In genomic region chr9:16499621-16500381, GRCm38 (mm10) we compare ENCODE assay signal across 7 mouse cellular contexts. TPM values are rescaled to one million over a fixed set of nuclear protein-coding genes. Genes with fewer than 3 reads are reported as not detected.
DNase-seq lines count a peak whose midpoint lies in the region; ATAC-seq lines count a peak whose summit lies in the region.

No protein-coding gene starts in this region.

- WGBS in limb, embryonic 13.5 days = under 1% methylated on average over 35 of the region's 35 CpGs
- under 1% methylated on average over 35 of the region's 35 CpGs for WGBS in midbrain, embryonic 15.5 days

- H3K4me1 ChIP-seq in brown adipose tissue, adult 24 weeks (ENCODE audit: control insufficient read depth, insufficient read depth, insufficient read length, low read length) = no peaks in the 10 kb centered on the region; the same call in 1 of the 2 replicates
- peaks cover 27% of the 10 kb centered on the region for H3K4me1 ChIP-seq in limb, embryonic 13.5 days
- H3K4me1 ChIP-seq in midbrain, embryonic 15.5 days = peaks cover 21% of the 10 kb centered on the region

- peak; percentile 65 for DNase-seq in adrenal gland, adult 2 months
- peak; percentile 69 for DNase-seq in forelimb bud, embryonic 11.5 days (ENCODE audit: low read depth, low spot score)
- peak; percentile 37 for DNase-seq in hindlimb bud, embryonic 11.5 days (ENCODE audit: extremely low spot score, low read depth, low spot score)
- DNase-seq in yolk sac, embryonic 10.5 days (ENCODE audit: low spot score) = peak; percentile 26

- ATAC-seq in limb, embryonic 13.5 days (ENCODE audit: low FRiP score, low read depth) = peak; percentile 33
- ATAC-seq in midbrain, embryonic 15.5 days (replicated peaks) = peak; percentile 53

- H3K27me3 ChIP-seq in limb, embryonic 13.5 days = 0 out of 2 replicates have a peak, but pooled peaks cover 15% of the 10 kb centered on the region
- no peaks in the 10 kb centered on the region for H3K27me3 ChIP-seq in midbrain, embryonic 15.5 days (replicated peaks)

- H3K27ac ChIP-seq in brown adipose tissue, adult 24 weeks (replicated peaks; ENCODE audit: low read depth, low read length) = no peak overlapping the region
- peak overlapping the region; percentile 78 for H3K27ac ChIP-seq in limb, embryonic 13.5 days
- H3K27ac ChIP-seq in midbrain, embryonic 15.5 days = peak overlapping the region; percentile 90

- peak overlapping the region; percentile 47 for H3K4me3 ChIP-seq in brown adipose tissue, adult 24 weeks (ENCODE audit: insufficient read depth, low read depth, low read length)
- peak overlapping the region; percentile 59 for H3K4me3 ChIP-seq in limb, embryonic 13.5 days
- H3K4me3 ChIP-seq in midbrain, embryonic 15.5 days = peak overlapping the region; percentile 86

- peak overlapping the region; percentile 76 for H3K9ac ChIP-seq in limb, embryonic 13.5 days
- H3K9ac ChIP-seq in midbrain, embryonic 15.5 days = peak overlapping the region; percentile 82

- no peaks in the 10 kb centered on the region for H3K9me3 ChIP-seq in limb, embryonic 13.5 days
- no peaks in the 10 kb centered on the region for H3K9me3 ChIP-seq in midbrain, embryonic 15.5 days

- no peaks in the 10 kb centered on the region for H3K36me3 ChIP-seq in limb, embryonic 13.5 days
- H3K36me3 ChIP-seq in midbrain, embryonic 15.5 days (replicated peaks) = no peaks in the 10 kb centered on the region

- peak overlapping the region; percentile 86 for H3K4me2 ChIP-seq in limb, embryonic 13.5 days (replicated peaks)
- peak overlapping the region; percentile 63 for H3K4me2 ChIP-seq in midbrain, embryonic 15.5 days

RNA-seq across cellular contexts. Expression of gene Fat3, which starts 1.3 kb away (rescaled TPM):
- total RNA-seq in adrenal gland, adult 2 months (2021) = 1 to 10 TPM; 2.5 to 3.0 TPM
- 0.86 and 0.99 TPM in 2 replicates for polyA plus RNA-seq in adrenal gland, adult 2 months (2012; rRNA removed)
- not detected in 2 replicates for polyA plus RNA-seq in brown adipose tissue, adult 24 weeks (2012; ENCODE audit: insufficient read depth, insufficient read length, missing spikeins)
- 5.0 and 5.8 TPM in 2 replicates for polyA plus RNA-seq in limb, embryonic 13.5 days (2015; fragmentation: Nextera tagmentation; extraction: Ambion mirVana)
- 14.4 and 15.5 TPM in 2 replicates for polyA plus RNA-seq in midbrain, embryonic 15.5 days (2015; fragmentation: Nextera tagmentation; extraction: Ambion mirVana)
